Mouse (Mus musculus): ENCODE data around the gene Cdt1. TPM values are rescaled to one million over a fixed set of nuclear protein-coding genes. Genes with fewer than 3 reads are reported as not detected.

Gene Cdt1
- polyA plus RNA-seq, 1 experiment from 2014 or later = 31.0 TPM

GRCm38 (mm10) chr8:122617947-122618546, 50.2 kb downstream of the Cdt1 start:
- ATAC-seq (ENCODE audit: extremely low read depth, insufficient number of reproducible peaks, low FRiP score, low TSS enrichment) = no peak
- H3K27ac ChIP-seq (replicated peaks) = no peak overlapping the region
- WGBS = 33% methylated on average over 5 of the region's 7 CpGs
- H3K27me3 ChIP-seq (replicated peaks) = no peaks in the 10 kb centered on the region; the same call in 1 of the 2 replicates
- H3K36me3 ChIP-seq = peaks cover 24% of the 10 kb centered on the region
- no peaks in the 10 kb centered on the region for H3K9me3 ChIP-seq
- H3K4me2 ChIP-seq = no peak overlapping the region
- no peak overlapping the region for H3K4me3 ChIP-seq
- H3K4me1 ChIP-seq = peaks cover 19% of the 10 kb centered on the region
- H3K9ac ChIP-seq = no peak overlapping the region

- Histone ChIP-seq H3K27ac (replicated peaks) (no peak overlapping the region), H3K36me3 (peaks cover 18% of the 10 kb centered on the region), H3K9ac (no peak overlapping the region), H3K9me3 (no peaks in the 10 kb centered on the region), H3K27me3 (replicated peaks) (no peaks in the 10 kb centered on the region; the same call in 1 of the 2 replicates), H3K4me3 (no peak overlapping the region), H3K4me1 (peaks cover 19% of the 10 kb centered on the region), H3K4me2 (no peak overlapping the region)
- ATAC-seq (ENCODE audit: extremely low read depth, insufficient number of reproducible peaks, low FRiP score, low TSS enrichment) = no peak
- WGBS = 67% methylated on average over 6 of the region's 6 CpGs
These were observed 51.0 kb downstream of the Cdt1 start for GRCm38 (mm10) chr8:122618660-122619378.

DNA sequence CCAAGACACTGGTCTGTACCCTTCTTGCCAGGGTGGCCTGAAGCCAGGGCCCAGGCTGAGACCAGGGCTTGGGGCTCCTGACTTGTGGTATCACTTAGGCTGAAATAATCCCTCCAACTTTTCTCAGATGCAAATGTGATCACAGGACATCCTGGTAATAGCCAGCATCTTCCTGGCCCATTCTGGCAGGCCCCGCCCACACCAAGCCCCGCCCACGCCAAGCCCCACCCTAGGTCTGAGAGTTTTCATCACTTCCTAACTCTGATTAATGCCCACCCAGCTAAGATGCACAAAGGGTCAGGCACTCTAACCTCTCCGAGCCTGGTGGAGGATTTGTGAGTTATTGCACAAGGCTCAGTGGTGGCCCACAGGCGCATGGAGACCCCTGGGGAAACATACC, 52.6 kb downstream of the Cdt1 start:
- H3K4me2 ChIP-seq = no peak overlapping the region
- peaks cover 26% of the 10 kb centered on the region for H3K4me1 ChIP-seq
- WGBS = 30% methylated on average over 5 of the region's 5 CpGs
- no peak overlapping the region for H3K27ac ChIP-seq (replicated peaks)
- no peak for ATAC-seq (ENCODE audit: extremely low read depth, insufficient number of reproducible peaks, low FRiP score, low TSS enrichment)
- peaks cover 2% of the 10 kb centered on the region for H3K36me3 ChIP-seq
- H3K4me3 ChIP-seq = no peak overlapping the region
- H3K9ac ChIP-seq = no peak overlapping the region
- no peaks in the 10 kb centered on the region; the same call in 1 of the 2 replicates for H3K27me3 ChIP-seq (replicated peaks)
- H3K9me3 ChIP-seq = no peaks in the 10 kb centered on the region

GRCm38 (mm10) chr8:122622727-122623126, 54.9 kb downstream of the Cdt1 start, which contains the start of gene Pabpn1l:
Gene Pabpn1l (minus strand): TSS chr8:122622739.
- H3K27ac ChIP-seq (replicated peaks) = no peak within 1 kb of the TSS
- peaks cover 12% of the 10 kb centered on the region for H3K4me1 ChIP-seq
- no peaks in the 10 kb centered on the region for H3K9me3 ChIP-seq
- no peak for ATAC-seq (ENCODE audit: extremely low read depth, insufficient number of reproducible peaks, low FRiP score, low TSS enrichment)
- H3K4me2 ChIP-seq = no peak within 1 kb of the TSS
- 66% methylated on average over 6 of the region's 6 CpGs for WGBS
- no peaks in the 10 kb centered on the region; the same call in 1 of the 2 replicates for H3K27me3 ChIP-seq (replicated peaks)
- H3K9ac ChIP-seq = no peak within 1 kb of the TSS
- H3K36me3 ChIP-seq = no peaks in the 10 kb centered on the region
- no peak within 1 kb of the TSS for H3K4me3 ChIP-seq

Small RNA genes within 50 kb of the gene (microRNA-seq; reads per million reads assigned to microRNA genes)
- not detected for gene Mir6396

Other genes with a start within 250 kb of the Cdt1 start
- gene Trhr2, start 207.3 kb upstream of the Cdt1 start, polyA plus RNA-seq (2015; fragmentation: Nextera tagmentation; extraction: Ambion mirVana) = not detected in 2 replicates
- gene Zc3h18, start 191.4 kb upstream of the Cdt1 start, polyA plus RNA-seq (2015; fragmentation: Nextera tagmentation; extraction: Ambion mirVana) = 30.4 and 31.1 TPM in 2 replicates
- gene Il17c, start 146.0 kb upstream of the Cdt1 start, polyA plus RNA-seq (2015; fragmentation: Nextera tagmentation; extraction: Ambion mirVana) = not detected in 2 replicates
- gene Cyba, start 135.1 kb upstream of the Cdt1 start, polyA plus RNA-seq (2015; fragmentation: Nextera tagmentation; extraction: Ambion mirVana) = 170 and 202 TPM in 2 replicates
- gene Mvd, start 124.6 kb upstream of the Cdt1 start, polyA plus RNA-seq (2015; fragmentation: Nextera tagmentation; extraction: Ambion mirVana) = 19.7 and 21.8 TPM in 2 replicates
- 2.4 and 3.1 TPM in 2 replicates for gene Snai3, start 107.3 kb upstream of the Cdt1 start, polyA plus RNA-seq (2015; fragmentation: Nextera tagmentation; extraction: Ambion mirVana)
- gene Rnf166, start 92.0 kb upstream of the Cdt1 start, polyA plus RNA-seq (2015; fragmentation: Nextera tagmentation; extraction: Ambion mirVana) = 33.2 and 42.0 TPM in 2 replicates
- 23.9 and 29.6 TPM in 2 replicates for gene Ctu2, start 91.9 kb upstream of the Cdt1 start, polyA plus RNA-seq (2015; fragmentation: Nextera tagmentation; extraction: Ambion mirVana)
- 12.9 and 15.4 TPM in 2 replicates for gene Piezo1, start 16.7 kb upstream of the Cdt1 start, polyA plus RNA-seq (2015; fragmentation: Nextera tagmentation; extraction: Ambion mirVana)
- 251 and 271 TPM in 2 replicates for gene Aprt, start 8.9 kb downstream of the Cdt1 start, polyA plus RNA-seq (2015; fragmentation: Nextera tagmentation; extraction: Ambion mirVana)
- 11.1 and 11.9 TPM in 2 replicates for gene Galns, start 43.4 kb downstream of the Cdt1 start, polyA plus RNA-seq (2015; fragmentation: Nextera tagmentation; extraction: Ambion mirVana)
- gene Trappc2l, start 43.6 kb downstream of the Cdt1 start, polyA plus RNA-seq (2015; fragmentation: Nextera tagmentation; extraction: Ambion mirVana) = 55.6 and 74.0 TPM in 2 replicates
- not detected in 2 replicates for gene Pabpn1l, start 54.7 kb downstream of the Cdt1 start, polyA plus RNA-seq (2015; fragmentation: Nextera tagmentation; extraction: Ambion mirVana)
- gene Cbfa2t3, start 131.1 kb downstream of the Cdt1 start, polyA plus RNA-seq (2015; fragmentation: Nextera tagmentation; extraction: Ambion mirVana) = 4.2 and 4.8 TPM in 2 replicates
- 14.3 and 15.4 TPM in 2 replicates for gene Acsf3, start 207.5 kb downstream of the Cdt1 start, polyA plus RNA-seq (2015; fragmentation: Nextera tagmentation; extraction: Ambion mirVana)